Mouse (Mus musculus) embryonic facial prominence, embryonic 10.5 days (tissue): ENCODE measurements at regions not wholly inside any gene's neighbourhood (a gene's known extent, or its start where the extent isn't known, plus 50 kb on each side); places are given as distances from the start of the nearest gene placed in this dataset.
"Not testable (repeated sequence)": the region's sequence is repeated elsewhere in the genome, so short reads cannot be mapped to it uniquely, and the experiment has no call there.

ENCODE experiments used
- DNase-seq: peaks from one replicate; pipeline ENCODE4 v3.0.0-alpha.2; 2017; ENCODE audit warnings: low spot score
- H3K27ac ChIP-seq: fragments of 300-500 bp; sonication (generic); replicated peaks from 2 replicates; pipeline ENCODE4 v1.5.1; 2016; ENCODE audit warnings: mild to moderate bottlenecking
- H3K27me3 ChIP-seq: fragments of 300-500 bp; sonication (generic); replicated peaks from 2 replicates; pipeline ENCODE4 v1.6.1; 2016; ENCODE audit warnings: low read depth, mild to moderate bottlenecking; ENCODE audit not compliant: poor library complexity, severe bottlenecking
- H3K36me3 ChIP-seq: fragments of 300-500 bp; sonication (generic); replicated peaks from 2 replicates; pipeline ENCODE4 v1.6.1; 2016; ENCODE audit warnings: mild to moderate bottlenecking, moderate library complexity
- H3K4me1 ChIP-seq: fragments of 300-500 bp; sonication (generic); 2 replicates; pipeline ENCODE4 v1.6.1; 2016
- H3K4me3 ChIP-seq: fragments of 300-500 bp; sonication (generic); 2 replicates; pipeline ENCODE4 v1.5.1; 2016; ENCODE audit warnings: mild to moderate bottlenecking, moderate library complexity
- H3K9me3 ChIP-seq: fragments of 300-500 bp; sonication (generic); 2 replicates; pipeline ENCODE4 v1.6.1; 2016; ENCODE audit warnings: mild to moderate bottlenecking
- WGBS: fragments of 180-500 bp; shearing (Covaris S2); methylation state at CpG from one replicate; pipeline ENCODE4 v1.1.7; 2016; 5-methylcytosine and 5-hydroxymethylcytosine counted together

GRCm38 (mm10) chr15:52406156-52406885, 1478.4 kb upstream of the Gm7489 start:
- 88% methylated on average over 3 of the region's 3 CpGs for WGBS
- Histone ChIP-seq H3K9me3 (no peaks in the 10 kb centered on the region), H3K27ac (no peak overlapping the region), H3K4me3 (no peak overlapping the region), H3K27me3 (no peaks in the 10 kb centered on the region), H3K36me3 (no peaks in the 10 kb centered on the region), H3K4me1 (no peaks in the 10 kb centered on the region)
- no peak for DNase-seq

GRCm38 (mm10) chr15:52412869-52413771, 1471.6 kb upstream of the Gm7489 start:
- no peaks in the 10 kb centered on the region for H3K36me3 ChIP-seq
- no peak overlapping the region for H3K4me3 ChIP-seq
- WGBS = 61% methylated on average over 18 of the region's 18 CpGs
- H3K27ac ChIP-seq = 0 out of 2 replicates have a peak overlapping the region, but pooled peaks have one; percentile 7
- peak; percentile 29 for DNase-seq
- no peaks in the 10 kb centered on the region for H3K9me3 ChIP-seq
- H3K27me3 ChIP-seq = no peaks in the 10 kb centered on the region
- no peaks in the 10 kb centered on the region; the same call in 1 of the 2 replicates for H3K4me1 ChIP-seq

GRCm38 (mm10) chr15:52425976-52426375, 1458.7 kb upstream of the Gm7489 start:
- Histone ChIP-seq H3K36me3 (no peaks in the 10 kb centered on the region), H3K27me3 (no peaks in the 10 kb centered on the region), H3K27ac (no peak overlapping the region), H3K4me1 (no peaks in the 10 kb centered on the region), H3K4me3 (no peak overlapping the region), H3K9me3 (no peaks in the 10 kb centered on the region)
- no peak for DNase-seq

GRCm38 (mm10) chr15:52430491-52431158, 1454.1 kb upstream of the Gm7489 start:
- Histone ChIP-seq H3K4me1 (no peaks in the 10 kb centered on the region), H3K9me3 (no peaks in the 10 kb centered on the region), H3K27me3 (no peaks in the 10 kb centered on the region), H3K36me3 (no peaks in the 10 kb centered on the region), H3K27ac (no peak overlapping the region), H3K4me3 (no peak overlapping the region)
- no peak for DNase-seq
- WGBS = 75% methylated on average over 6 of the region's 6 CpGs

- no peak overlapping the region for H3K27ac ChIP-seq
- H3K27me3 ChIP-seq = no peaks in the 10 kb centered on the region
- no peaks in the 10 kb centered on the region for H3K36me3 ChIP-seq
- H3K9me3 ChIP-seq = no peaks in the 10 kb centered on the region
- DNase-seq = no peak
- WGBS = 85% methylated on average over 2 of the region's 2 CpGs
- no peak overlapping the region for H3K4me3 ChIP-seq
- no peaks in the 10 kb centered on the region for H3K4me1 ChIP-seq
Measured at GRCm38 (mm10) chr15:52433639-52434038, 1451.1 kb upstream of the Gm7489 start.

GRCm38 (mm10) chr15:52438403-52438802, 1446.3 kb upstream of the Gm7489 start:
- no peaks in the 10 kb centered on the region for H3K27me3 ChIP-seq
- no peaks in the 10 kb centered on the region for H3K4me1 ChIP-seq
- WGBS = 91% methylated on average over 1 of the region's 1 CpGs
- H3K36me3 ChIP-seq = no peaks in the 10 kb centered on the region
- DNase-seq = no peak
- no peaks in the 10 kb centered on the region for H3K9me3 ChIP-seq
- no peak overlapping the region for H3K27ac ChIP-seq
- H3K4me3 ChIP-seq = no peak overlapping the region

GRCm38 (mm10) chr15:52458782-52459181, 1425.9 kb upstream of the Gm7489 start:
- under 1% methylated on average over 3 of the region's 3 CpGs for WGBS
- no peak overlapping the region for H3K27ac ChIP-seq
- no peaks in the 10 kb centered on the region for H3K36me3 ChIP-seq
- peak; percentile 87 for DNase-seq
- no peaks in the 10 kb centered on the region for H3K27me3 ChIP-seq
- H3K4me1 ChIP-seq = peaks cover 33% of the 10 kb centered on the region
- no peak overlapping the region for H3K4me3 ChIP-seq
- no peaks in the 10 kb centered on the region for H3K9me3 ChIP-seq

GRCm38 (mm10) chr15:52459315-52459714, 1425.4 kb upstream of the Gm7489 start:
- H3K9me3 ChIP-seq = no peaks in the 10 kb centered on the region
- H3K27ac ChIP-seq = no peak overlapping the region
- peaks cover 38% of the 10 kb centered on the region for H3K4me1 ChIP-seq
- H3K36me3 ChIP-seq = no peaks in the 10 kb centered on the region
- H3K4me3 ChIP-seq = no peak overlapping the region
- no peaks in the 10 kb centered on the region for H3K27me3 ChIP-seq
- DNase-seq = no peak
- 67% methylated on average over 1 of the region's 1 CpGs for WGBS

- H3K9me3 ChIP-seq = no peaks in the 10 kb centered on the region
- peaks cover 36% of the 10 kb centered on the region for H3K4me1 ChIP-seq
- no peak overlapping the region for H3K27ac ChIP-seq
- no peak overlapping the region for H3K4me3 ChIP-seq
- H3K36me3 ChIP-seq = no peaks in the 10 kb centered on the region
- 20% methylated on average over 8 of the region's 8 CpGs for WGBS
- H3K27me3 ChIP-seq = no peaks in the 10 kb centered on the region
- DNase-seq = peak; percentile 57
Measured at GRCm38 (mm10) chr15:52464226-52465138, 1420.2 kb upstream of the Gm7489 start.

- H3K4me1 ChIP-seq, H3K27me3 ChIP-seq, H3K36me3 ChIP-seq, H3K9me3 ChIP-seq, DNase-seq, H3K27ac ChIP-seq, H3K4me3 ChIP-seq: not testable (repeated sequence)
- 87% methylated on average over 18 of the region's 20 CpGs for WGBS
Measured at GRCm38 (mm10) chr15:52478124-52478523, 1406.6 kb upstream of the Gm7489 start.

GRCm38 (mm10) chr15:52480834-52481233, 1403.9 kb upstream of the Gm7489 start:
- Histone ChIP-seq H3K36me3 (no peaks in the 10 kb centered on the region), H3K27me3 (no peaks in the 10 kb centered on the region), H3K9me3 (no peaks in the 10 kb centered on the region), H3K4me1 (no peaks in the 10 kb centered on the region), H3K27ac (no peak overlapping the region), H3K4me3 (no peak overlapping the region)
- no peak for DNase-seq
- 66% methylated on average over 3 of the region's 3 CpGs for WGBS
